Mouse (Mus musculus) neural tube, embryonic 14.5 days (tissue): ENCODE results near the gene Pim3. TPM values are rescaled to one million over a fixed set of nuclear protein-coding genes. Genes with fewer than 3 reads are reported as not detected.

Source experiments
- ATAC-seq: fragments of 200-750 bp; cut with Nextera tagmentation; 2 replicates; pipeline ENCODE4 v1.8.0; 2017; ENCODE audit warnings: low read depth, mild to moderate bottlenecking, moderate TSS enrichment, moderate library complexity
- H3K27ac ChIP-seq: fragments of 300-500 bp; sonication (generic); 2 replicates; pipeline ENCODE4 v1.5.1; 2014; ENCODE audit warnings: low read depth, mild to moderate bottlenecking, control low read depth, low read length, moderate library complexity, mixed read lengths
- H3K27me3 ChIP-seq: fragments of 300-500 bp; sonication (generic); 2 replicates; pipeline ENCODE4 v1.6.1; 2014; ENCODE audit warnings: low read length; ENCODE audit not compliant: control insufficient read depth, insufficient read depth
- H3K36me3 ChIP-seq: fragments of 300-500 bp; sonication (generic); 2 replicates; pipeline ENCODE4 v1.6.1; 2014; ENCODE audit warnings: low read length, mixed read lengths; ENCODE audit not compliant: control insufficient read depth, insufficient read depth
- H3K4me1 ChIP-seq: fragments of 300-500 bp; sonication (generic); 2 replicates; pipeline ENCODE4 v1.6.1; 2014; ENCODE audit warnings: low read length; ENCODE audit not compliant: control insufficient read depth, insufficient read depth
- H3K4me2 ChIP-seq: fragments of 300-500 bp; sonication (generic); 2 replicates; pipeline ENCODE4 v1.6.1; 2014; ENCODE audit warnings: mild to moderate bottlenecking, low read depth, low read length, control low read depth
- H3K4me3 ChIP-seq: fragments of 300-500 bp; sonication (generic); 2 replicates; pipeline ENCODE4 v1.5.1; 2014; ENCODE audit warnings: low read depth, low read length, control low read depth, mixed read lengths
- H3K9ac ChIP-seq: fragments of 300-500 bp; sonication (generic); replicated peaks from 2 replicates; pipeline ENCODE4 v1.6.1; 2014; ENCODE audit warnings: low read depth, mild to moderate bottlenecking, control low read depth, low read length, mixed read lengths
- H3K9me3 ChIP-seq: fragments of 300-500 bp; sonication (generic); 2 replicates; pipeline ENCODE4 v1.6.1; 2016; ENCODE audit warnings: low read length; ENCODE audit not compliant: control insufficient read depth
- WGBS: fragments of 180-500 bp; shearing (Covaris S2); extraction: QIAGEN DNeasy Blood & Tissue Kit; methylation state at CpG from one replicate; pipeline ENCODE4 v1.1.7; 2014; 5-methylcytosine and 5-hydroxymethylcytosine counted together
- polyA plus RNA-seq: library from polyadenylated mRNA; unstranded; fragments of >200 nt; fragmentation: Nextera tagmentation; extraction: Ambion mirVana; gene quantifications from 2 replicates; pipeline ENCODE4 v1.2.1, GENCODE M21; 2014

Pim3 gene
- polyA plus RNA-seq, 1 experiment from 2014 or later: 45.7 TPM

DNA sequence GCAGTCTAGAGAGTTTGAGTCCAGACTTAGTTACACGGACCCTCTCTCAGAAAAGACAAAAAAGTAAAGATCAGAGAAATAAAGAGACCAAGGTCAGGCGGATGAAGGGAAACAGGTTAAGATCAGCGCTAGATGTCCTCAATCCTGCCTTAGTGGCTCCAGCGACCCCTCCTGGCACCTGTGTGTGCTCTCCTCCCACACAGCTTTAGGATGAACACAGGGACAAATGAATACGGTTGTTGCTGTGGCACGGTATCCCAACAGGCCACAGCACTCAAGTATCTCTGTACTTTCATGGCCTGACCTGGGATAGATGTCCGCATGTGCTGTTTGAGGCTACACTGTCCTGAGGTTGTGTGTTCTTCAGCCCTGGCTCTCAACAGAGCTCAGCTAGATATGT lies 33.1 kb downstream of the Pim3 start:
- no peak overlapping the region for H3K9ac ChIP-seq
- no peaks in the 10 kb centered on the region for H3K27me3 ChIP-seq
- H3K4me3 ChIP-seq: no peak overlapping the region
- H3K36me3 ChIP-seq: no peaks in the 10 kb centered on the region
- ATAC-seq: no peak
- H3K4me1 ChIP-seq: 0 out of 2 replicates have a peak, but pooled peaks cover 3% of the 10 kb centered on the region
- no peak overlapping the region for H3K27ac ChIP-seq
- H3K4me2 ChIP-seq: no peak overlapping the region
- no peaks in the 10 kb centered on the region for H3K9me3 ChIP-seq
- 73% methylated on average over 7 of the region's 7 CpGs for WGBS

GRCm38 (mm10) chr15:88895891-88896290 lies 33.9 kb downstream of the Pim3 start:
- Histone ChIP-seq H3K27me3 (no peaks in the 10 kb centered on the region), H3K36me3 (no peaks in the 10 kb centered on the region), H3K27ac (no peak overlapping the region), H3K9me3 (no peaks in the 10 kb centered on the region), H3K4me2 (no peak overlapping the region), H3K4me3 (no peak overlapping the region), H3K9ac (no peak overlapping the region), H3K4me1 (0 out of 2 replicates have a peak, but pooled peaks cover 3% of the 10 kb centered on the region)
- WGBS: 85% methylated on average over 6 of the region's 6 CpGs
- no peak for ATAC-seq

DNA sequence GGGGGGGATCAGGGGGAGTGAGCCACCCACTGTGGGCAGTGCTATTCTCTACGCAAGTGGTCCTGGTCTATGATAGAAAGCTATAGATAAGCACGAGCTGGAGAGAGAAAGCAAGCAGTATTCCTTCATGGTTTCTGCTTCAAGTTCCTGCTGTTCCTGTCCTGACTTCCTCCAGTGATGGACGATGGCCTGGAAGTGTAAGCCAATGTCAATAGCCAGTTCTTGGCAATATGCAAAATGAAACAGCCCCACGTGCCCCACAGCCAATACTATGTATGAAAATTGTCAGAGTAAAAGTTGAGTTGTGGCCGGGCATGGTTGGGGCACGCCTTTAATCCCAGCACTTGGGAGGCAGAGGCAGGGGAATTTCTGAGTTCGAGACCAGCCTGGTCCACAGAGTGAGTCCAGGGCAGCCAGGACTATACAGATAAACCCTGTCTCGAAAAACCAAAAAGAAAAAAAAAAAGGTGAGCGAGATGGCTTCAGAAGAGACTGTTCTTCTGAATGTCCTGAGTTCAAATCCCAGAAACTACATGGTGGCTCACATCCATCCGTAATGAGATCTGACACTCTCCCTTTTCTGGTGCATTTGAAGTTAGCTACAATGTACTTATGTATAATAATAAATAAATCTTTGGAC lies 34.5 kb downstream of the Pim3 start:
- no peak overlapping the region for H3K9ac ChIP-seq
- no peak overlapping the region for H3K4me3 ChIP-seq
- H3K36me3 ChIP-seq: no peaks in the 10 kb centered on the region
- no peak overlapping the region for H3K27ac ChIP-seq
- no peaks in the 10 kb centered on the region for H3K4me1 ChIP-seq
- no peaks in the 10 kb centered on the region for H3K27me3 ChIP-seq
- no peaks in the 10 kb centered on the region for H3K9me3 ChIP-seq
- WGBS: 90% methylated on average over 10 of the region's 10 CpGs
- H3K4me2 ChIP-seq: no peak overlapping the region
- ATAC-seq: no peak

DNA sequence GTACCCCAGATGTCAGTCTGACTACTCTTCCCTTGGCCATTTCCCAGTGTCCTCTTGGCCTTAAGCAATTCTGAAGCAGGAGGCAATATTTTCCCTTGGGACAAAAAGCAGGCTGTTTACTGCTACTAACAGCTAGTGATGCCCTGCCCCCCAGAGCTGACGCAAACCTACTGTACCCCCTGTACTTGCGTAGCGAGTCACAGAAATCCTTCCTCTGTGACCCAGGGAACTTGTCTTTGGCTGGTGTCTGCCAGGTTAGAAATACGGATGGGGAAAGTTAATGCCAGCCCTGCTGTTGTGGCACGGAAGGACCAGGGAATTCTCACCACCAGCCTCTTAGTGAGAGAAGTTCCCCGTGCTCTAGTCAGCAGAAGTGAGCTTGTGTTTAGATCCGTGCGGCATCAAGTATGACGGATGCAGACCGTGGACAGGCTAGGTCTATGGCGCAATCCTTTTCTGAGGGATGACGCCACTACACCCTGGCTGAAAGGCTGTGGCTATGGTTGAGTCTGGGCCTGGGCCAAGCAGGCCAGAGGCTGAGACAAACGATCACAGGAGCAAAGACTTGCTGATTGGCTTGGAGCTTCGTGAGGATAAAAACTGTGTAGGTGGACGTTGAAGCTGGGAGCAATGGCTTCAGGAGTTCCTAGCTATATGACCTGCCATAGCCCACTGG lies 40.4 kb downstream of the Pim3 start:
- H3K9ac ChIP-seq: no peak overlapping the region
- ATAC-seq: no peak
- H3K27me3 ChIP-seq: no peaks in the 10 kb centered on the region
- 90% methylated on average over 15 of the region's 15 CpGs for WGBS
- H3K4me1 ChIP-seq: no peaks in the 10 kb centered on the region
- H3K27ac ChIP-seq: no peak overlapping the region
- no peaks in the 10 kb centered on the region for H3K36me3 ChIP-seq
- no peak overlapping the region for H3K4me2 ChIP-seq
- no peaks in the 10 kb centered on the region for H3K9me3 ChIP-seq
- H3K4me3 ChIP-seq: no peak overlapping the region

DNA sequence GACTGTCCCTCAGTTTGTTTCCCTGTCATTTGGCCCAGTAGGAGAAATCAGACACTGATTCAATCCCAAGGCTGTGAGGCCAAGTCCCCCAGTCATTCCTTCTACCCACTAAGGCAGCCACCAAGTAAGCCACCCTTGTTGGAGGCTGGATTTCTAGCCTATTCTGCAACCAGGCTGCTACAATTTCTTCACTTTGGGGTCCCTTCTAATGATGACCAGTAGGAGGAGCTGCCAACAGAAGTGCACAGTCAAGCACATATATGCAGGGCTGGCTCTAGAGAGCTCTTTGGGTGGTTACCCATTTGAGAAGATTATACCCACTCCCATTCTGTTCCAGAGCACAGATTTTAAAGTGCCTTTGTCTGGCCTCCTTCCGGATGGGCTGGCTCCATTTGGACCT lies 41.1 kb downstream of the Pim3 start:
- Histone ChIP-seq H3K27me3 (no peaks in the 10 kb centered on the region), H3K4me1 (no peaks in the 10 kb centered on the region), H3K4me2 (no peak overlapping the region), H3K27ac (no peak overlapping the region), H3K4me3 (no peak overlapping the region), H3K36me3 (no peaks in the 10 kb centered on the region), H3K9ac (no peak overlapping the region), H3K9me3 (no peaks in the 10 kb centered on the region)
- no peak for ATAC-seq
- 87% methylated on average over 1 of the region's 1 CpGs for WGBS

DNA sequence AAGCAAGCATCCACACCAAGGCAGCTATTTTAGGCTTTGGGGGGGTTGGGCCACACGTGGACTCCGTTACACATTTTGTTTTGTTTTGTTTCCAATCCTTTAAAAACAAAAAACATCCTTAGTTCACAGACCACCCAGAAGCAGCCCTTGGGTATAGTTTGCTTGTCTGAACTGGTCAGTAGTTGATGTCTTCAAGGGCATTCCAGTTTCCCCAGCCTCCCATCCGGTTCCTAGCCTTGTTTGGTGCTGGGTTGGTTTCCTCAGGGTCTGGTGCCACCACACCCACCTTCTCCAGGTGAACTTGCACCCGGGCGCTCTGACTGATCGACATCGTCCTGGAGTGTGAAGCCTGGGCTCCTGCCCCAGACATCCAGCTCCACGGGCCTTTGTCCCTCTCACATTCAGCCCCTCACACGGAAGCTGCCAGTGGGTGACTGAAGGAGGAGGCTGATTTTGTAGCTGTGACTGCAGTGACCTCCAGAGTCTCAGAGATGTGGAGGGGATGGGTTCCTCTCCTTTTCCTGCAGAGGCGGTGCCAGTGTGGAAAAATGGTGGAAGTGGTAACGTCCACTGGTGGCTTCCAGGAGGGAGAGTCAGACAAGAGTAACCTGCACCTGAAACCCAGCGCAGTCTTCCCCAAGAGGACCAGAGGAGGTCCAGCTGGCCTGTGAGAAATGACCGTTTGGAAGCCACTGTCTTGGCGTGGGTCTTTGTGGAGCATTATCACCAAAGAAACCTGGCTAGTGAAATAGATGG lies 42.2 kb downstream of the Pim3 start:
- ATAC-seq: no peak
- no peaks in the 10 kb centered on the region for H3K36me3 ChIP-seq

DNA sequence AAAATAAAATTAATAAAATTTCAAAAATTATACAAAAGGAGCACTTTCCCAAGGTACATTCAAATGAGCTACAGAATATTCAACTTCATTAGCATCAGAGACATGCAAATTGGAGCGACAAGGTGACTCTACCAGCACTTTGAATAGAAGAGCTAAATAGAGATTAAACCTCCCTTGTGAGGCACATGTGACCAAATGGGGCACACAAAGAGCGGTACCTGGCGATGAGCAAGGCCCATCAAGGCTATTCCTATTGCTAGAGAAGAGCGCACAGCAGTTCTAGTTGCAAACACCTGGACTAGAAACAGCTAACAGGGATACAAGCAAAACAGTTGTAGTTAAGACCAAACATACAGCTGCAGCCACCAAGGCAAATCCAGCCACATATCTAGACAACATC lies 44.4 kb downstream of the Pim3 start:
- H3K4me3 ChIP-seq: no peak overlapping the region
- no peak for ATAC-seq
- WGBS: 68% methylated on average over 4 of the region's 4 CpGs
- H3K27me3 ChIP-seq: no peaks in the 10 kb centered on the region
- no peaks in the 10 kb centered on the region for H3K9me3 ChIP-seq
- no peaks in the 10 kb centered on the region for H3K4me1 ChIP-seq
- no peak overlapping the region for H3K27ac ChIP-seq
- H3K4me2 ChIP-seq: no peak overlapping the region
- H3K36me3 ChIP-seq: no peaks in the 10 kb centered on the region
- no peak overlapping the region for H3K9ac ChIP-seq

More for the DNA sequence above, 42.2 kb downstream of the Pim3 start:
- Histone ChIP-seq H3K27ac (no peak overlapping the region), H3K4me2 (no peak overlapping the region), H3K4me1 (no peaks in the 10 kb centered on the region), H3K9ac (no peak overlapping the region), H3K9me3 (no peaks in the 10 kb centered on the region), H3K27me3 (no peaks in the 10 kb centered on the region), H3K4me3 (no peak overlapping the region)
- WGBS: 86% methylated on average over 14 of the region's 14 CpGs

DNA sequence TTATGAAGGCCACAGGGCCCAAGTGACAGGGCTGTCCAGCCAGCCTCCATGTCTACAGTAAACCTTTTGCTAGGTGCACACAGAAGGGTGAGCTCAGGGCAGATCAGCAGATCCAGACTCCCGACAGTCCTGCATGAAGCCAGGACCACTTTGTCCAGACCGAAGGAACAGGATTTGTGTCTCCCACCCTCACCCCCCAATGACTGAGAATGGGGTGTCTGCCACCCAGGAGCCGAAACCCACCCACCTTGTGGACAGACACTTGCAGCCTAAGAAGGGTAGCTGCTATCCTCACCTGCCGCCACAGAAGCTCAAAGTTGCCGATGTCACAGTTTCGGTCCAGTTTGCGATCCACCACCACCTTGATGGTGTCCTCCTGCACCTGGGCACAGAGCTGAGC lies 53.1 kb downstream of the Pim3 start:
- no peak overlapping the region for H3K4me3 ChIP-seq
- H3K36me3 ChIP-seq: no peaks in the 10 kb centered on the region
- no peak overlapping the region for H3K9ac ChIP-seq
- 92% methylated on average over 7 of the region's 7 CpGs for WGBS
- no peak overlapping the region for H3K27ac ChIP-seq
- H3K27me3 ChIP-seq: no peaks in the 10 kb centered on the region
- ATAC-seq: no peak
- no peaks in the 10 kb centered on the region for H3K9me3 ChIP-seq
- H3K4me2 ChIP-seq: no peak overlapping the region
- no peaks in the 10 kb centered on the region for H3K4me1 ChIP-seq
